8 mouse cellular contexts compared by ENCODE assay signal in genomic region chr11:85524841-85525500, GRCm38 (mm10).
A peak's percentile ranks its signal among the peaks of the same experiment; 100 is the strongest.
DNase-seq lines count a peak whose midpoint lies in the region; ATAC-seq lines count a peak whose summit lies in the region.

No protein-coding gene starts in this region.

- DNase-seq in layer of hippocampus, adult 11-12 months (ENCODE audit: low spot score): peak; percentile 28
- no peak for DNase-seq in layer of hippocampus, adult 9-10 months (ENCODE audit: low spot score)
- DNase-seq in gastrocnemius, postnatal 10 days: peak; percentile 52
- DNase-seq in left cerebral cortex, postnatal 36 days (ENCODE audit: low spot score in 2 of 2): peak; percentile 39 to 46
- peak; percentile 65 to 76 for DNase-seq in lung, postnatal 4 days
- no peak for DNase-seq in B cell, adult 2 months

- ATAC-seq in hindbrain, embryonic 13.5 days (ENCODE audit: low FRiP score): no peak
- peak; percentile 54; the same call in 1 of the 2 replicates for ATAC-seq in stomach, embryonic 15.5 days (ENCODE audit: insufficient read depth, low FRiP score, low read depth)

- peaks cover 37% of the 10 kb centered on the region for H3K4me1 ChIP-seq in hindbrain, embryonic 13.5 days (replicated peaks)
- peaks cover 24% of the 10 kb centered on the region; the same call in 1 of the 2 replicates for H3K4me1 ChIP-seq in stomach, embryonic 15.5 days

- H3K36me3 ChIP-seq in hindbrain, embryonic 13.5 days: no peaks in the 10 kb centered on the region
- no peaks in the 10 kb centered on the region for H3K36me3 ChIP-seq in stomach, embryonic 15.5 days

- 16% methylated on average over 16 of the region's 16 CpGs for WGBS in hindbrain, embryonic 13.5 days
- WGBS in stomach, embryonic 15.5 days: 36% methylated on average over 16 of the region's 16 CpGs

- H3K4me2 ChIP-seq in hindbrain, embryonic 13.5 days: peak overlapping the region; percentile 57
- peak overlapping the region; percentile 46; the same call in 1 of the 2 replicates for H3K4me2 ChIP-seq in stomach, embryonic 15.5 days

- peaks cover 46% of the 10 kb centered on the region for H3K27me3 ChIP-seq in hindbrain, embryonic 13.5 days
- no peaks in the 10 kb centered on the region for H3K27me3 ChIP-seq in stomach, embryonic 15.5 days (replicated peaks)

- H3K4me3 ChIP-seq in hindbrain, embryonic 13.5 days: peak overlapping the region; percentile 32; the same call in 1 of the 2 replicates
- H3K4me3 ChIP-seq in stomach, embryonic 15.5 days (replicated peaks): no peak overlapping the region

- no peak overlapping the region; the same call in 1 of the 2 replicates for H3K9ac ChIP-seq in hindbrain, embryonic 13.5 days
- H3K9ac ChIP-seq in stomach, embryonic 15.5 days: no peak overlapping the region

- intact Hi-C loops in left cerebral cortex, postnatal 36 days (cut with DNase I): loop anchor here (5.0 kb wide), 1 partner anchor 317 kb away; no protein-coding TSS in a partner anchor

- H3K9me3 ChIP-seq in hindbrain, embryonic 13.5 days: no peaks in the 10 kb centered on the region
- no peaks in the 10 kb centered on the region for H3K9me3 ChIP-seq in stomach, embryonic 15.5 days

- H3K27ac ChIP-seq in hindbrain, embryonic 13.5 days: 0 out of 2 replicates have a peak overlapping the region, but pooled peaks have one; percentile 23
- peak overlapping the region; percentile 48; the same call in 1 of the 2 replicates for H3K27ac ChIP-seq in stomach, embryonic 15.5 days

Comparison
In these comparisons a context has a peak if more than half of its experiments do, and no peak if none do; other contexts are left out.
1. DNase-seq: peak in layer of hippocampus, adult 11-12 months (single experiment), gastrocnemius, postnatal 10 days (single experiment), left cerebral cortex, postnatal 36 days (2 of 2) and lung, postnatal 4 days (2 of 2); none in layer of hippocampus, adult 9-10 months (single experiment) and B cell, adult 2 months (0 of 2).